Mouse (Mus musculus): Measurements from ENCODE around the gene Slc45a1.
A peak's percentile ranks its signal among the peaks of the same experiment; 100 is the strongest.

Gene Slc45a1

DNA sequence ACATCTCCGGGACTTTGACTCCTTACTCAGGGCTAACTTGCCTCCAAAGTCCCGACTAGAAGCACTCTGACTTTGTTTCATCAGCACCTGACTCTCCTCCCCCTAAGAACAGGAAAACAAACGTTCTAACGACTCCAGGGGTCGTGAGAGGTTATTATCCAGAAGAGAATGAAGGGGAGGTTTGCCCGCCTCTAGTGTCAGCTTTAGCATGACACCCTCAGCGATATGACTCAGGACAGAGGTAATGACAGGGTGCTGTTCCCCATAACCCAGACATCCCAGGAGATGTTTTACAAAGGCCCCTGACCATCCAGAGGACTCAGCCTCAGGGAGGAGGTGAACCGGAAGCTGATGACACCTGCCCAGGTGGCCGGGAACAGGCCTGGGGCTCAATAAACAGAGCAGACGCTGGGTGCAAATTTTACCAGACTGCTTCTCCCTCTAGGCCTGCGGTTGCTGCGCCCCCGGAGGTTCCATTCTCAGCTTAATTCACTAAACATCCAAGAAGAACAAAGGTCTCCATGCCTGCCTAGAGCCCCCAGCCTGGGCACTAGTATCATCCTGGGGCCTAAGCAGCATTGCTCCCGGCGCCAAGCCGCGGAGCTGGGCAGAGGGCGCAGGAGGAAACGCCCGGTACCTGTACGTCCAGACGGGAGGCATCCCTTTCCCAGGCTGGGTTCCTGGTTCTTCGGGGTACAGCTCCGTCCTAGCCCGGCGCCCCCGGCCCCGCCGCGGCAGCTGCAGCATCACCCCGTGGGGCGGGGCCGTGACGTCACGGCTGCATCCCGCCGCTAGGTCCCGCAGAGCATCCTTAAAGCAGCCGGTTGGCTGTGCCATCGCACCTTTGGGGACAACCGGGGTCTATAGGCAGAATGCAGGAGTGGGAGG lies at the start of gene Slc45a1:
Gene Slc45a1 (minus strand): TSS at position 785 of the 888 bp plus-strand sequence.
- DNase-seq: peak in 1 of 2 experiments; percentile 6

DNA sequence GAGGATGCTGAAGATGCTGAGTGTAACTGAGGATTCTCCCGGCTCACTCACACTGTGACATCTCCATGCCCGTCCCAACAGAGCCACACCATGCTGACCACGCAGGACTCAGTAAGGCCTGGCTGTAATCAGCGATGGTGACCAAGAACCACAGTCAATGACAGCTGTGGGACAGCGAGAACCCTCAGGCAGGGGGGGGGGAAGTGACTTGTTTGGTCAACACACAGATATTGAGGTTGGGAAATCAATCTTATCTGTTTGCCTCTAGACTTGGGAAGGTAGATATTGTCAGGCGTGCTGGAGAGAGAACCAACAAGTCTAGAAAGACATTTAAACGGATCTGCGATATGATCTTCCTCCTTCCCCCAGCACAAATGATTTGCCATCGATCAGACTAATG lies 48.9 kb upstream of the Slc45a1 start:
- no peak for DNase-seq

DNA sequence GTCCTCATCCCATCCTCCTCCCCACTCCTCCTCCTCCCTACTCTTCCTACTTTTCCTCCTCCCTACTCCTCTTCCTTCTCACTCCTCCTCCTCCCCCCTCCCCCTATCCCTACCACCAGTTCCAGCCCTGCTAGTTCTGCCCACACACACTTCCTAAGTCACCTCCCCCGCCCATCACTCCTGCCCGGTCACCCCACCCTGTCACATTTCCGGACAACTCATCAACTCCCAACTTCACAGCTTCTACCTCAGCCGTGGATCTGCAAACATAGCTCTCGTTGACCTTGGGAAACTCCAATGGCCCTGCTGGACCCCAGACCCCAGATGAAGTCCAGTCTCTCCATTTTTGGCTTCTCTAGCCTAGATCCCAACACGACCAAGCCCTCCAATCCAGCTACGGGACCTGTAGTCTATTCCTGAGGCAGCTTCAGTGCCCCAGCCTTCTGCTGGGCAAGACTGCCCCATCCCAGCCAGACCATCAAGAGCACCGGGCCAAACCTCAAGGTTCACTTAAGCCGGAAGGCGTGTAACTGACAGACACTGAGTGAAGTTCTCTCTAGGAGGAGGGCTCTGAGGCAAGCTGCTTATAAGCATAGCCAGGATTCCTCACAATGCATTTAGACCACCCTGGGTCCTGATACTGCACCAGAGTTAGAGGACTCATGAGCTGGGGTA lies 42.6 kb upstream of the Slc45a1 start:
- DNase-seq: no peak

DNA sequence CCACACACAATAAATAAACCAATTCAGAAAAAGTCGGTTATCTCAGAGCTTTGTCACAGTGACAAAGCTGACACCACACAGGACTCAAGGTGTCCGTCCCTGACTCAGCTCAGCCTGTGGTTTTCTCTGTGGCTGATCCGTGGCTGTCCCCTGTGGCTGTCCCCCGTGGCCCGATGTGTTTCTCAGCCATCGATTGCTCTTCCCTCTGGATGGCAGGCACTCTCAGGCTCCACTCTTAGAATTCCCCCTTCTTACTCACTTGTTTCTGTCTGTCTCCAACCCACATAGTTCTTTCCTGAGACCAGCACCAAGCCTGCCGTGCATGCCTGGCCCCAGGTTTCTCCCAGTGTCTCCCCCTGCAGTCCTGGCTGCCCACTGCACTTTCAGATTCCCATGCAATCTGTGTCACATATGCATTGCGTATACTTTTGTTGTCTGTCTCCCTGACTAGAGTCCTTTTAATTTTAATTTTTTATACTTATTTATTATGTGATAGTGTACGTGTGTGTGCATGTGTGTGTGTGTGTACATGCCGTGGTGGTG lies 41.0 kb upstream of the Slc45a1 start:
- DNase-seq: no peak

DNA sequence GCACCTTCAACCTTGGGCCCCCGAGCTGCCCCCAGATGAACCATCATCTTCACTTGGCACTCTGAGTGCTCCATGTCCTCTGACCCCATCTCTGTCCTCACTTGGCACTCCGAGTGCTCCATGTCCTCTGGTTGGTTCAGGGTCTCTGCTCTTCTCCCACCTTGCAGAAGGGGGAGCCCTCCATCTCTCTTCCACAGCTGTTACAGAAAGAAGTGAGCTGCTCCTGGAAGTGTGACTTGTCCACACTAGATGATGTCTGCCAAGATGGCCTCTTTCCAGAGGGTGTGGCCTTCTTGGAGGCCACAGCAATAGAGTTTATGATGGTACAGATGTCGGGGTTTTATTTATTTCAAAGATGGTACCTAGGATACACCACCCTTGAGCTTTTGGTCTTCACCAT lies 38.8 kb upstream of the Slc45a1 start:
- no peak for DNase-seq

DNA sequence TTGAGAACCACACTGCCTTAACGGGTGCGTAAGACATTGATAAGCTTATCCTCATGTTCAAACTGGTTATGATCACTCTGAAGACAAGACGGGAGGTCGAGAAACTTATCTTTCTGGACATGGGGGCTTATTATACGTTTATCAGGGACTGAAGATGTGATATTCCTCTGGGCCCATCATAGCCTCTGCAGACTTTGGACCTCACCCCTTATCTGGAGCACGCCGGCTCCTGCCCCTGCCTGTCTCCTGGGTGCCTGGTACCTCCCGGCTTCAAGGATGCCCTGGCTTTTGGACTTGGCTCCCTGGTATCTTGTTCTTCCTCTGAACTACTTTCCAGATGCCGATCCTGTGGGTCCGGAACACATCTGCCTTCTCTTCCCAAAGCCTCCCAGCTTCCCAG lies 37.6 kb upstream of the Slc45a1 start:
- no peak for DNase-seq

DNA sequence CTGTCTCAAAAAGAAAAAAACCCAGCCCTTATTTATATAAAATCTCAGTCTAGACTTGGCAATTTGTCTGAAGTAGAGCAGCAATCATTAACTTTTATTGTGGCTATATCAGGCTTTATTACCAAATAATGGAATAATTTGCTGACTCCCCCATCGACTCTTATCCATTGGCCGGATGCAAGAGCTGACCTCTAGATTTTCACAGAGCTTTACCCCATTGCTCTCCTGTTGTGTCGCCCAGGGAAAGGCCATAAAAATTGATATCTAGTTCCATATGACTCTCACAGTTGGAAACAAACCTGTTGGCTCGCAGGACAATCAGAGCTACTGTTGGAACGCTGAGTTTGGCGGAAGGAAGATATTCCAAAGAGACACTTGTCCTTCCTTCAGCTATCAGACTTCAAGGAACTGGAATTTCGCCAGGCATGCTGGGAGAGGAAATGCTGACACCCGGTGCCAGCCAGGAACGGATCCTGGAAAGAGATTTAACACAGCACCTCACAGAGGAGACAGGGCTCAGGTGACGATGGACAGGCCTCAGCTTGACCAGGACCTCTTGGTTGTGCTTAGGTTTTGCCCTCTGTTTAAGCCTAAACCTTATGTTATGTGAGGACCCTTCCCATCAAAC lies 35.3 kb upstream of the Slc45a1 start:
- DNase-seq: no peak

DNA sequence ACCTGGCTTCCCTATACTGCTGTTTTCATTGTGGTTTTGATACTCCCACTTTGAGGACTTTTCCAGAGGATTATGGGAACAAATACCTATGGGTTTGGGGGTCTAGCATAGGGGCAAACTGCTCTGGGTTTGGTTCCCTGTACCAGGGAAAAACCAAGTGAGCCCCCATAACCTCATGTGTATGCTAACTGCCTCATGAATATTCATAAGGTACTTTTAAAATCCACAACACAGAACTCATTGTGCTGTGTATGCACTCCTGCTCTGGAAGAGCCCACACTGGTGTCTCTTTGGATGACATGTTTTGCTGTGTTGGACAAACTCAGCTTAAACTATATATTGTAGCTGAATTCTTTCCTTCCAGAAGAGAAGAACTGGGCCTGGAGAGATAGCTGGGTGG lies 34.6 kb upstream of the Slc45a1 start:
- no peak for DNase-seq

DNA sequence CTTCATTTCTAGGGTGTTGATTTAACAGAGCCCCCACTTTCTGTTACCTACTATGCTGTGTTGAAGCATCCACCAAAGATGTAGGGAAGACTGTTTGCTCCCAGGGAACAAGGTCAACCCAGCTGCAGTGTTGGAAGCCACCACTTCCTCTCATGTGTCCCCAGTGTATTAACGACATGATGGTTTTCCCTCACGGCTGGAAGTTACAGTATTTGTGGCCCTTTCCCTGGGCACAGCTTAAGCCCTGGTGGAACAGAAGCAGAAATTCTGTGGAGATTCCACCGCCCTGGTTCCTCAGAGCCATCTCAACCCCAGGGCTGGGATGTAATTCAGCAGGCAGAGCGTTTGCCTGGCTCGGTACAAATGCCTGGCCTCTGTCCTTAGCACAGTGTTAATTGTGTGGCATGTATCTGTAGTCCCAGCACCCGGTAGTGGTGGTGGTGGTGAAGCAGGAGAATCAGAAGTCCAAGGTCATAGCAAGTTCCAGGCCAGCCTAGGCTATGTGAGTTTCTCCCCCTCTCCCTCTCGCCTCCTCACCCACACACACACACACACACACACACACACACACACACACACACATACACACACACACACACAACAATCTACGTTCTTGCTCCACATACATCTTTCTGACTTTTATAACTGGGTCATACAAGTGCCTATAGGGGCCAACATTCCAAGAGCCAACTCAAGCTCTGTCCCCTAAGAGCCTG lies 34.0 kb upstream of the Slc45a1 start:
- no peak for DNase-seq

DNA sequence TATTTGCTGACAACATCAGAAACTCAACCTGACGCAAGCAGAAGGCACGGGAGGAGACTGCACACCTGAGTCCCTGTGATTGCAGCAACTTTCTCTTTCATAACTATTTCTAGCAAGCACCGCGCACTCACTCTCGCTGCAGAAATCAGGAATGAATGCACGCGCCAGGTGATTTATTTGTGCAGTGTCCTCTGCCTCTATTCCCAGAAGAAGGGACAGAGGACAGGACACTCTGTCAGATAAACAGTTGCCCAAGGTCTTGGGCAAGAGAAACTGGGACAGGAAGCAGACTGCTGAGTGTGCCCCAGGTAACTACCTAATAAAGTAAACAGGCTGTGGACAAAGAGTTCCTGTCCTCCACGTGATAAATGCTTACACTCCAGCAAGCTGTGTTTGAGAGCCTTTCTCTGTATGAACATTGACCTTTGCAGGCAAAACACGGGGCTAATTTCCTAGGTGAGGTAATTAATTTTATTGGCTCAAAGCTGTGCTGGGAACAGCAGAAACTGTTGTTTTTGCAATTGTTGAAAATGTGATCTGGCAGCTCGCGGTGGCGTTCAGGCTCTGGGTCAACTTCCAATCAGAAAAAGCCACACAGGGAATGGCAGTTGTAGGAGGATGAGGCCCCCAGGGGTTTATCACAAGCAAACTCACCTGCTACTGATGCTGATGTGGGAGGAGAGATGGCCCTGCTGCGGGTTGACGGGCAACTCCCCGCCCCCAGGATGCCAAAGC lies 33.2 kb upstream of the Slc45a1 start:
- DNase-seq: no peak

DNA sequence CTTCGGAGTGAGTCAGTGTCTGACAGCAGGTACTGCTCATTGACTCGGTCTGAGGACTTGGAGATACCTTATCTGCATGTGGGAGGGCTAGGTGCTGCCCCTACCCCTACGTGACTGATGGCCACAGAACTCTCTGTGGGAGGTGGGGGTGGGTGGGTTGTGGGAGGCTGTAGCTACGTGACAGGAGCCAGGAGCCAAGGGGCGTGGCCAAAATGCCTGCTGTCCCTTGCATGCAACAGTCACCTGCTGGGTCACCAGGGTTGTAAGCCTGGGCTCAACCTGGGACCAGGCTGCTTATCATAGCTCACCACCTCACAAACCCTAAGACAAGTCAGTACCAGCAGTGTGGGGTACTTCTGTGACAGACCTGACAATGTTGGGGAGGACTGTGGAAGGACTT lies 28.4 kb upstream of the Slc45a1 start:
- no peak for DNase-seq

DNA sequence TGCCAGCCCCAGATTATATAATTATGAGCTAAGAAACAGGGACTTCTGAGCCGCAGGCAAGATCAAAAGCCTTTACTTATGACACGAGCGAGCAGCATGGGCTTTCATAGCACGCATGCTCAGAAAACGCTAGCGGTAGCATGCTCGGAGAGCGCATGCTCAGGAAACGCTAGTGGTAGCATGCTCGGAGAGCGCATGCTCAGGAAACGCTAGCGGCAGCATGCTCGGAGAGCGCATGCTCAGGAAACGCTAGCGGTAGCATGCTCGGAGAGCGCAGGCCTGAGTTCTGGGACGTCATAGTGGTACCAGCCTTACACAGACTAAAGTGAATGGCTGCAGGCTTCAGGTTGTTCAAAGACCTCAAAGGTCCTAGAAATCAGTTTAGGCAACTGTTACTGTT lies 26.8 kb upstream of the Slc45a1 start:
- no peak for DNase-seq

DNA sequence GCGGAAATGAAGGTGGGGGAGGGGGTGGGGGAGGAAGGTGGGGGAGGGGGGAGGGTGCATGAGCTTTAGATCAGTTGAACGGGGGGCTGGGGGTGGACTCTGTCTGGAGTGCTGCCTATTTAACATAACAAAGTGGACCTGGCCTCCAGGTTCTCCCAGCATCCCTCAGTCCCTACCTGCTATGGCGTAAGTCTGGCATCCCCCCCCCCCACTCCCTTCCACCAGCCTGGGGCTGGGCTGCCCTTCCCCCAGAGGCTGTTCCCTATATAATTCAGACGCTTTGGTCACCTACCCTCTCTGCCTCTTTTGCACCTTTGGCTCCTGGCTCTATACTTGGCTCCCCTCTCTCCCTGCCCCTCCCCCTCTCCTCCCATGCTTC lies 25.9 kb upstream of the Slc45a1 start:
- no peak for DNase-seq

DNA sequence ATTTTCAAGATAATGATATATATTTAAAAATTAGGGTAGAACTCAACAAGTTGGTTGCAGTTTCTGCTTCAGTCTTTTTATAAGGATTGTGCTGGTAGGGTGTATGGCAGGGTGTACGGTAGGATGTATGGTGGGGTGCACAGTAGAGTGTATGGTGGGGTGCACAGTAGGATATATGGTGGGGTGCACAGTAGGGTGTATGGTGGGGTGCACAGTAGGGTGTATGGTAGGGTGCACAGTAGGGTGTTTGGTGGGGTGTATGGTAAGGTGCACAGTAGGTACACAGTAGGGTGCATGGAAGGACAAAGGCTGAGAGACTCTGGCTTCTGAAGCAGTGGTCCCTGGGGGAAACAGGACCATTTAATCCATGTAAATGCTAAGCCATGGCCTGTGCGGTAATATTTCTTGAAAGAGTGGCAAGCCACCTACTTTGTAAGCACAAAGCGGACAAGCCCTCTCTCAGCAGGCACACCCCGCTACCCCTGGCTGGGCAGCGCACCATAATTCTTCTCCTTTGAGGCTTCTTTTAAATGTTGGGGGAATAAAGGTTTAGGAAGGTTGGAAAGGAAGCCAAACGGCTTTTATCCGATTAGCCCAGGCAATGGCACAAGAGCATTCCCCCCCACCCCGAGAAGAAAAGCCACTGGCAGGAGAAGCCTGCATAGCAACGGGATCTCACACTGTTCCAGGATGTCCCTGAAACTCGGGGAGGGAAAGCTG lies 25.3 kb upstream of the Slc45a1 start:
- no peak for DNase-seq

DNA sequence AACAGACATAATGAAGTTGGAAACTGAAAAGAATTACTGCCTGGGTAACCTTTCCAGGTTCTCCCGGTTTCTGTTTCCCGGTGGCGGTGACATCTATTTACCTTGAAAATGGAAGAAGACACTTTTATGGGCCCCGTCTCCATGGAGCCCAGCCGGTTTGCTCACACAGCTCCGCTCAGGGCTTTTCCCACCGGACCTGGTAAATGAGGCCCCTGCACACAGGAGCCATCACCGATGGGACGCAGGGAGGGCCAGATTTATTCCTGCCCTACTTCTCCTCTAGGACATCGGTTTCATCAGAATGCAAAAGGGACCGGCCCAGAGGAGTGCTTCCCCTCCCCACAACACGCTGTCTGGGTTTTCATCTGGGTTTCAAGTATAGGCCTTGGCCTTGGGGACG lies 24.1 kb upstream of the Slc45a1 start:
- DNase-seq: no peak

DNA sequence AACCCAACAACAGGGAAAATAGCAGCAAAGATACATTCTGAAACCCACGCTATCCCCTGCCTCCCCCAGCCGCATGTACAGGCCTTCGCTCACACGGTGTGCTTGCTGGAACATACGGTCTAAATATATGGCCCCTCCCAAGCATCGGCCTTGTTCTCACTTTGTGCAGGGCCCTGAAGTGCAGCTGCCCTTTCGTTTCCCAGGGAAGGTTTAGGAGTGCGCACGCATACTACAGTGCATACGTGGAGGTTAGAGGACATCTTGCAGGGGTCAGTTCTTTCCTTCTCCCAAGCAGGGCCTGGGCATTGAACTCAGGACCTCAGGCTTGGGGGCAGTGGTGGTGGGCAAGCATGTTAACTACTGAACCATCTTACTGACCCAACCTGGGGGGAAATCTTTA lies 23.3 kb upstream of the Slc45a1 start:
- DNase-seq: no peak

DNA sequence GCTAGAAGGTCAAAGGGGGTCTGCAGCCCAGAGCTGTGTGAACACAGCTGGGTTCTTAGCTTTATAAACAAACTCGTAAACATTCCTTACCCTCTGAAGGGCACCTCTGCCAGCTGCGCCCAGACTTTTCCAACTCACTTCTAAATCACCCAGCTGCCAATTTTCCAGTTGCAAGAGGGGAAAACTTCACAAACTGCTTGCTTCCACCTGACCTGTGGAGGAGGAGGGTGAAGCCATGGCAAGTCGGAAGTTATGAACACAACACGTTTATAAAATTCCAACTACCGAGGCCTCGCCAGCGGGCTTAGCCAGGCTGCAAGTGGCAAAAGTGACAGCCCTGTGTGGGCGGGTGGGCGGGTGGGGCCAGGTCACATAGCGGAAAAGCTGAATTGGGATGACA lies 13.8 kb upstream of the Slc45a1 start:
- no peak for DNase-seq

DNA sequence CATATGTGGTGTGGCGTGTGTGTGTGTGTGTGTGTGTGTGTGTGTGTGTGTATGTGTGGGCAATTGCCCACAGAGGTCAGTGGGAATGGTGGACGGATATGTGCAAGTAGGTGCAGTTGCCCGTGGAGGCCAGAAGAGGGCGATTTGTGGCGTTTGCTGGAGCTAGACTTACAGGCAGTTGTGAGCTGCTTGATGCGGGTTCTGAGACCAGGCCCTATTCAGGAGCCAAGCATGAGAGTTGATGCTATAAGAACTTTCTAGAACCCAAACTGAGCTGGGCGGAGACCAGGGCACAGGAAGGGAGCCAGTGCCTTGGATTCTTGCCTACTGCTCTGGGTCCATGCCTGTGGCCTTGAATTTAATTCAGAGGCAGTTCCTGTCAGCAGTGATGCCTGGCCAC lies 12.8 kb upstream of the Slc45a1 start:
- no peak for DNase-seq

DNA sequence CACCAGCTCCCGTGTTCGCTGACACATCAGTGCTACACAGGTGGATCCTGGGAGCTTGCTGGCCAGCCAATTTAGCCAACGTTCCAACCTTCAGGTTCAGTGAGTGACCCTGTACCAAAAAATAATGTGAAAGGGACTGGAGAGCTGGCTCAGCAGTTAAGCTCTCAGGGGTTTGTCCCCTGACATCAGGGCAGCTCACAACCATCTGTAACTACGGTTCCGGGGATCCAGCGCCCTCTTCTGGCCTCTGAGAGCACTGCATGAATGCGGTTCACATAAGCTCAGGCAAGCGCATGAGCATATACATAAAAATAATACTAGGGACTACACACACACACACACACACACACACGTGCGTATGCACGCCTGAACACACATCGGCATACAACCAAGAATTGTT lies 11.2 kb upstream of the Slc45a1 start:
- peak; percentile 53 to 54 for DNase-seq

DNA sequence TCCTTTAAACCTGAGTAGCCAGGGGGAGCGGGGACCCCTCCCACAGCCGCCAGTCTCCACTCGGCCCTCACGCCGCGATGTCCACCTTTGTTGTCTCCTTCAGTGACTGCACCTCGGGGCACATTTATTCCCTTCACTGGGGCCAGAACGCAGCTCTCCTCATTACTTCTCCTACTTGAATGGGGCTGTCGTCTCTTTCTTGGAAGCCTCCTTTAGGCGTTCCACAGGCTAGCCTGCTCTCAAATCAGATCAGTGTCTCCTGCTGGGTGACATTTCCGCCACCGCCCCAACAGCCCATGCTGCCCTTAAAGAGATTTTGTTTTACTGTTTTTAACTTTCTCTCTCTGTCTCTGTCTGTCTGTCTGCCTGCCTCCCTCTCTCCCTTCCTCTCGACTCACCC lies 9.9 kb upstream of the Slc45a1 start:
- no peak for DNase-seq

DNA sequence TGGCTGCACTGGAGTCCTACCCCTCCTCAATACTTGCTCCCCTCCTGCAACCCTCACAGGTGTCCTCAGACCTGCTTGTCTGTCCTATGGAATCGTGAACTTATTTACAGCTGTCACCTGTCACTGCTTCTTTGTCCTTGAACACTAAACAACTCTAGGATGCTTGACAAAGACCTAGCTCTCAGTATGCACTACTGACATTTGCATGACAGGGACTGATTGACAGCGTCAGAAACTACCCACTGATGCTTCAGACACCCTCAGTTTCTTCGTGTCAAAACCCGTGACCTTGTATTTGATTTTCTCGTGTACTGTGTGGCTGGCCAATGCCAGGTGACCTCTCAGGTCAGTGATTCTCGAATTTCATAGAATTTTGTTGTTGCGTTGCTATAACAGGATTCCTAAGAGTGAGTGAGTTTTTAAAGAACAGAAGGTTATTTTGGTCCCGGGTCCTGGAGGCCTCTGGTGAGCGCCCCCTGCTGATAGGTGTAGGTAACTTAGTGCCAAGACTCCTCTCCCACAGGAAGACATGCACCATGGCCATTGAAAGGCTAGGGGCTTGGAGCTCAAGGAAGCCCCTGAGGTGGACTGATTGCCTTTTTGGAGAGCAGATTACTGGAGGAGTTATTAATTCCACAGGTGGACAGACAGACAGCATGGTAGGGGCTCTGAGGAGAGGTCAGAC lies 8.1 kb upstream of the Slc45a1 start:
- DNase-seq: peak; percentile 56 to 60
